Mouse (Mus musculus) neural tube, embryonic 13.5 days (tissue): Measurements from ENCODE around the gene Shmt1. TPM values are rescaled to one million over a fixed set of nuclear protein-coding genes. Genes with fewer than 3 reads are reported as not detected.
"Not testable (repeated sequence)": the region's sequence is repeated elsewhere in the genome, so short reads cannot be mapped to it uniquely, and the experiment has no call there.

Experiments
- ATAC-seq: fragments of 200-750 bp; cut with Nextera tagmentation; 2 replicates; pipeline ENCODE4 v1.8.0; 2017; ENCODE audit warnings: low read depth, mild to moderate bottlenecking, moderate TSS enrichment, moderate library complexity
- H3K27ac ChIP-seq: fragments of 300-500 bp; sonication (generic); replicated peaks from 2 replicates; pipeline ENCODE4 v1.5.1; 2015; ENCODE audit warnings: moderate library complexity, mild to moderate bottlenecking, inconsistent platforms
- H3K27me3 ChIP-seq: fragments of 300-500 bp; sonication (generic); 2 replicates; pipeline ENCODE4 v1.6.1; 2015; ENCODE audit warnings: mild to moderate bottlenecking, inconsistent platforms
- H3K36me3 ChIP-seq: fragments of 300-500 bp; sonication (generic); 2 replicates; pipeline ENCODE4 v1.6.1; 2015; ENCODE audit warnings: mild to moderate bottlenecking, inconsistent platforms
- H3K4me1 ChIP-seq: fragments of 300-500 bp; sonication (generic); replicated peaks from 2 replicates; pipeline ENCODE4 v1.6.1; 2015; ENCODE audit warnings: inconsistent platforms
- H3K4me2 ChIP-seq: fragments of 300-500 bp; sonication (generic); 2 replicates; pipeline ENCODE4 v1.6.1; 2015; ENCODE audit warnings: inconsistent platforms, mild to moderate bottlenecking, moderate library complexity
- H3K4me3 ChIP-seq: fragments of 300-500 bp; sonication (generic); 2 replicates; pipeline ENCODE4 v1.5.1; 2015; ENCODE audit warnings: mild to moderate bottlenecking, inconsistent platforms
- H3K9ac ChIP-seq: fragments of 300-500 bp; sonication (generic); 2 replicates; pipeline ENCODE4 v1.6.1; 2015; ENCODE audit warnings: moderate library complexity, mild to moderate bottlenecking, inconsistent platforms
- H3K9me3 ChIP-seq: fragments of 300-500 bp; sonication (generic); 2 replicates; pipeline ENCODE4 v1.6.1; 2016; ENCODE audit warnings: inconsistent platforms
- WGBS: fragments of 180-500 bp; shearing (Covaris S2); methylation state at CpG from one replicate; pipeline ENCODE4 v1.1.7; 2015; 5-methylcytosine and 5-hydroxymethylcytosine counted together
- polyA plus RNA-seq: library from polyadenylated mRNA; unstranded; fragments of >200 nt; fragmentation: Nextera tagmentation; extraction: Ambion mirVana; gene quantifications from 2 replicates; pipeline ENCODE4 v1.2.1, GENCODE M21; 2015

Gene Shmt1
- polyA plus RNA-seq, result 5.0 and 7.2 TPM in 2 replicates

- peak within 1 kb of the TSS; percentile 73 for H3K4me2 ChIP-seq
- H3K4me3 ChIP-seq, result peak within 1 kb of the TSS; percentile 40
- peaks cover 27% of the 10 kb centered on the region for H3K4me1 ChIP-seq
- H3K9ac ChIP-seq, result peak within 1 kb of the TSS; percentile 55
- H3K27me3 ChIP-seq, H3K9me3 ChIP-seq, H3K27ac ChIP-seq, H3K36me3 ChIP-seq: not testable (repeated sequence)
- 43% methylated on average over 6 of the region's 6 CpGs for WGBS
- peak; percentile 19 for ATAC-seq
Observed at GRCm38 (mm10) chr11:60811618-60812017, at the start of gene Shmt1. Shmt1 (minus strand) TSS chr11:60811718.

- ATAC-seq, result no peak
- 75% methylated on average over 3 of the region's 3 CpGs for WGBS
- H3K36me3 ChIP-seq, result peaks cover 84% of the 10 kb centered on the region
Observed at GRCm38 (mm10) chr11:60856587-60856986, 45.1 kb upstream of the Shmt1 start.

GRCm38 (mm10) chr11:60845415-60845814 is 33.9 kb upstream of the Shmt1 start:
- no peaks in the 10 kb centered on the region for H3K9me3 ChIP-seq
- H3K4me2 ChIP-seq, result no peak overlapping the region
- H3K4me3 ChIP-seq, result no peak overlapping the region
- peaks cover 27% of the 10 kb centered on the region for H3K36me3 ChIP-seq
- no peak for ATAC-seq
- no peak overlapping the region for H3K27ac ChIP-seq
- no peak overlapping the region for H3K9ac ChIP-seq
- WGBS, result 96% methylated on average over 5 of the region's 5 CpGs
- no peaks in the 10 kb centered on the region for H3K27me3 ChIP-seq
- H3K4me1 ChIP-seq, result no peaks in the 10 kb centered on the region

More at GRCm38 (mm10) chr11:60856587-60856986, 45.1 kb upstream of the Shmt1 start:
- Histone ChIP-seq H3K4me2 (no peak overlapping the region), H3K4me3 (no peak overlapping the region), H3K27me3 (no peaks in the 10 kb centered on the region), H3K27ac (no peak overlapping the region), H3K9me3 (no peaks in the 10 kb centered on the region), H3K4me1 (no peaks in the 10 kb centered on the region), H3K9ac (no peak overlapping the region)

GRCm38 (mm10) chr11:60843412-60843811 is 31.9 kb upstream of the Shmt1 start:
- Histone ChIP-seq H3K4me2 (no peak overlapping the region), H3K27ac (no peak overlapping the region), H3K4me3 (no peak overlapping the region), H3K27me3 (no peaks in the 10 kb centered on the region), H3K9me3 (no peaks in the 10 kb centered on the region), H3K9ac (no peak overlapping the region), H3K4me1 (no peaks in the 10 kb centered on the region), H3K36me3 (peaks cover 17% of the 10 kb centered on the region)
- WGBS, result 89% methylated on average over 5 of the region's 5 CpGs
- ATAC-seq, result no peak

GRCm38 (mm10) chr11:60841467-60842200 is 30.1 kb upstream of the Shmt1 start:
- no peak for ATAC-seq
- no peak overlapping the region for H3K4me2 ChIP-seq
- no peaks in the 10 kb centered on the region for H3K9me3 ChIP-seq
- H3K9ac ChIP-seq, result no peak overlapping the region
- H3K27ac ChIP-seq, result no peak overlapping the region
- no peak overlapping the region for H3K4me3 ChIP-seq
- peaks cover 9% of the 10 kb centered on the region for H3K36me3 ChIP-seq
- 78% methylated on average over 12 of the region's 12 CpGs for WGBS
- no peaks in the 10 kb centered on the region for H3K27me3 ChIP-seq
- no peaks in the 10 kb centered on the region for H3K4me1 ChIP-seq

- WGBS, result 91% methylated on average over 10 of the region's 10 CpGs
- Histone ChIP-seq H3K27me3 (no peaks in the 10 kb centered on the region), H3K4me3 (no peak overlapping the region), H3K4me2 (no peak overlapping the region), H3K9me3 (no peaks in the 10 kb centered on the region), H3K36me3 (no peaks in the 10 kb centered on the region), H3K4me1 (no peaks in the 10 kb centered on the region), H3K9ac (no peak overlapping the region), H3K27ac (no peak overlapping the region)
- ATAC-seq, result no peak
Observed at GRCm38 (mm10) chr11:60837644-60838406, 26.3 kb upstream of the Shmt1 start.

- no peak for ATAC-seq
- no peak overlapping the region for H3K9ac ChIP-seq
- no peak overlapping the region for H3K27ac ChIP-seq
- H3K9me3 ChIP-seq, result no peaks in the 10 kb centered on the region
- no peak overlapping the region for H3K4me2 ChIP-seq
- WGBS, result 92% methylated on average over 6 of the region's 6 CpGs
- no peaks in the 10 kb centered on the region for H3K4me1 ChIP-seq
- H3K4me3 ChIP-seq, result no peak overlapping the region
- no peaks in the 10 kb centered on the region for H3K36me3 ChIP-seq
- H3K27me3 ChIP-seq, result no peaks in the 10 kb centered on the region
Observed at GRCm38 (mm10) chr11:60836897-60837296, 25.4 kb upstream of the Shmt1 start.

GRCm38 (mm10) chr11:60830433-60831052 is 19.0 kb upstream of the Shmt1 start, which contains the start of gene Dhrs7b:
Dhrs7b (plus strand) TSS chr11:60830631.
- no peaks in the 10 kb centered on the region for H3K27me3 ChIP-seq
- peak; percentile 98 for ATAC-seq
- under 1% methylated on average over 34 of the region's 34 CpGs for WGBS
- peak within 1 kb of the TSS; percentile 88 for H3K9ac ChIP-seq
- H3K4me3 ChIP-seq, result peak within 1 kb of the TSS; percentile 66
- peaks cover 9% of the 10 kb centered on the region for H3K4me1 ChIP-seq
- no peaks in the 10 kb centered on the region for H3K9me3 ChIP-seq
- peak within 1 kb of the TSS; percentile 83 for H3K4me2 ChIP-seq
- H3K27ac ChIP-seq, result peak within 1 kb of the TSS; percentile 84
- H3K36me3 ChIP-seq, result no peaks in the 10 kb centered on the region

- ATAC-seq, result no peak
- Histone ChIP-seq H3K4me2 (no peak overlapping the region), H3K9ac (no peak overlapping the region), H3K27me3 (no peaks in the 10 kb centered on the region), H3K36me3 (no peaks in the 10 kb centered on the region), H3K4me1 (peaks cover 9% of the 10 kb centered on the region), H3K27ac (no peak overlapping the region), H3K4me3 (no peak overlapping the region), H3K9me3 (no peaks in the 10 kb centered on the region)
- 35% methylated on average over 2 of the region's 2 CpGs for WGBS
Observed at GRCm38 (mm10) chr11:60828903-60829302, 17.4 kb upstream of the Shmt1 start.

GRCm38 (mm10) chr11:60827241-60827945 is 15.9 kb upstream of the Shmt1 start:
- Histone ChIP-seq H3K27me3 (no peaks in the 10 kb centered on the region), H3K4me2 (no peak overlapping the region), H3K36me3 (no peaks in the 10 kb centered on the region), H3K4me1 (peaks cover 9% of the 10 kb centered on the region), H3K27ac (no peak overlapping the region), H3K9me3 (no peaks in the 10 kb centered on the region), H3K9ac (no peak overlapping the region), H3K4me3 (no peak overlapping the region)
- 26% methylated on average over 4 of the region's 4 CpGs for WGBS
- no peak for ATAC-seq

- no peak overlapping the region for H3K4me2 ChIP-seq
- H3K27me3 ChIP-seq, result no peaks in the 10 kb centered on the region
- H3K4me1 ChIP-seq, result peaks cover 8% of the 10 kb centered on the region
- 46% methylated on average over 1 of the region's 1 CpGs for WGBS
- H3K27ac ChIP-seq, result no peak overlapping the region
- H3K36me3 ChIP-seq, result no peaks in the 10 kb centered on the region
- no peak overlapping the region for H3K4me3 ChIP-seq
- no peak for ATAC-seq
- no peak overlapping the region for H3K9ac ChIP-seq
- no peaks in the 10 kb centered on the region for H3K9me3 ChIP-seq
Observed at GRCm38 (mm10) chr11:60826700-60827099, 15.2 kb upstream of the Shmt1 start.

GRCm38 (mm10) chr11:60825191-60825590 is 13.7 kb upstream of the Shmt1 start:
- no peak overlapping the region for H3K27ac ChIP-seq
- H3K4me3 ChIP-seq, result no peak overlapping the region
- no peak for ATAC-seq
- H3K36me3 ChIP-seq, result no peaks in the 10 kb centered on the region
- H3K4me1 ChIP-seq, result no peaks in the 10 kb centered on the region
- H3K4me2 ChIP-seq, result no peak overlapping the region
- 85% methylated on average over 3 of the region's 3 CpGs for WGBS
- H3K9me3 ChIP-seq, result no peaks in the 10 kb centered on the region
- no peaks in the 10 kb centered on the region for H3K27me3 ChIP-seq
- no peak overlapping the region for H3K9ac ChIP-seq
